9 mouse cellular contexts compared by ENCODE assay signal in genomic region chr5:90785659-90786588, GRCm38 (mm10). TPM values are rescaled to one million over a fixed set of nuclear protein-coding genes. Genes with fewer than 3 reads are reported as not detected.
DNase-seq lines count a peak whose midpoint lies in the region; ATAC-seq and TF ChIP-seq lines count a peak whose summit lies in the region.
"Had no signal": no experiment of that assay in that cellular context is flagged by ENCODE, and none has a peak within 500 bp of the region (broad histone marks: within the 10 kb centered on the region; RNA-seq: fewer than 3 reads in every experiment).

Gene Cxcl3, plus strand, starts transcription at chr5:90786103.

- TF ChIP-seq CTCF in bone marrow, adult 2 months (IDR thresholded peaks at IDR 0.05; ENCODE audit: control insufficient read depth, insufficient read depth, low read length): no peak
- peak; percentile 61 for TF ChIP-seq CTCF in stomach, postnatal 0 days (IDR thresholded peaks at IDR 0.05; ENCODE audit: low read depth)

- peak within 1 kb of the TSS; percentile 95 for H3K4me2 ChIP-seq in heart, embryonic 14.5 days (ENCODE audit: low read length)
- H3K4me2 ChIP-seq in stomach, postnatal 0 days (replicated peaks; ENCODE audit: low read depth): peak within 1 kb of the TSS; percentile 54

- TF ChIP-seq EP300 in stomach, postnatal 0 days (optimal IDR thresholded peaks at IDR 0.05): no peak

- H3K27me3 ChIP-seq in heart, embryonic 14.5 days (ENCODE audit: control insufficient read depth, insufficient read depth, low read length): no peaks in the 10 kb centered on the region
- no peaks in the 10 kb centered on the region for H3K27me3 ChIP-seq in stomach, postnatal 0 days (ENCODE audit: control insufficient read depth, insufficient read depth, low read length)

- H3K4me1 ChIP-seq in bone marrow, adult 2 months (ENCODE audit: control insufficient read depth, insufficient read depth, low read length): no peaks in the 10 kb centered on the region; the same call in none of the 2 replicates
- H3K4me1 ChIP-seq in heart, embryonic 14.5 days (ENCODE audit: control insufficient read depth in 2 of 2, insufficient read depth in 2 of 2, low read length in 2 of 2): no peaks in the 10 kb centered on the region
- no peaks in the 10 kb centered on the region for H3K4me1 ChIP-seq in stomach, postnatal 0 days (replicated peaks; ENCODE audit: control insufficient read depth, insufficient read depth)

- H3K27ac ChIP-seq in bone marrow, adult 2 months (ENCODE audit: control insufficient read depth, insufficient read depth, low read depth, low read length, poor library complexity): no peak within 1 kb of the TSS
- H3K27ac ChIP-seq in heart, embryonic 14.5 days (replicated peaks in 1 of 2; ENCODE audit: control insufficient read depth in 1 of 2, insufficient read depth in 1 of 2, low read depth in 2 of 2, low read length in 2 of 2): no peak within 1 kb of the TSS
- H3K27ac ChIP-seq in stomach, postnatal 0 days (replicated peaks): no peak within 1 kb of the TSS
- H3K27ac ChIP-seq: macrophage had no signal

- H3K36me3 ChIP-seq in heart, embryonic 14.5 days (ENCODE audit: control insufficient read depth, insufficient read depth, low read length): no peaks in the 10 kb centered on the region
- no peaks in the 10 kb centered on the region for H3K36me3 ChIP-seq in stomach, postnatal 0 days (ENCODE audit: control insufficient read depth, insufficient read depth, low read length)

- H3K9me3 ChIP-seq in heart, embryonic 14.5 days (ENCODE audit: control insufficient read depth, low read length): no peaks in the 10 kb centered on the region
- no peaks in the 10 kb centered on the region for H3K9me3 ChIP-seq in stomach, postnatal 0 days (ENCODE audit: control insufficient read depth, low read length)

- 27% methylated on average over 26 of the region's 26 CpGs for WGBS in bone marrow, adult 2 months
- WGBS in heart, embryonic 14.5 days: 15% methylated on average over 25 of the region's 26 CpGs
- WGBS in stomach, postnatal 0 days: 21% methylated on average over 22 of the region's 26 CpGs

- intact Hi-C loops in left cerebral cortex, postnatal 10 days (cut with DNase I): loop anchor here (5.0 kb wide), 1 partner anchor 124 kb away; no protein-coding TSS in a partner anchor

- DNase-seq in cerebellum, postnatal 10 days: peak; percentile 61 to 64
- no peak for DNase-seq in cerebellum, adult 11 months
- DNase-seq in kidney, postnatal 14 days: peak; percentile 71
- DNase-seq in stomach, postnatal 0 days (ENCODE audit: low spot score): peak; percentile 57
- no peak for DNase-seq in left cerebral cortex, postnatal 10 days (ENCODE audit: extremely low spot score in 1 of 2, low spot score in 2 of 2)

- TF ChIP-seq POLR2A in bone marrow, adult 2 months (IDR thresholded peaks at IDR 0.05; ENCODE audit: borderline replicate concordance, control insufficient read depth, low read depth, low read length): no peak

- ATAC-seq in heart, embryonic 14.5 days (ENCODE audit: insufficient number of reproducible peaks, insufficient read depth, low FRiP score, low read depth): peak; percentile 61
- ATAC-seq in megakaryocyte, adult 5-6 weeks (ENCODE audit: poor library complexity, severe bottlenecking): peak; percentile 38
- peak; percentile 59; the same call in 1 of the 2 replicates for ATAC-seq in stomach, postnatal 0 days (ENCODE audit: low FRiP score, low TSS enrichment)

- 0 out of 2 replicates have a peak within 1 kb of the TSS, but pooled peaks have one; percentile 34 for H3K9ac ChIP-seq in heart, embryonic 14.5 days (ENCODE audit: low read length)
- no peak within 1 kb of the TSS; the same call in 1 of the 2 replicates for H3K9ac ChIP-seq in stomach, postnatal 0 days (ENCODE audit: low read length)

- peak within 1 kb of the TSS; percentile 20 for H3K4me3 ChIP-seq in bone marrow, adult 2 months (replicated peaks; ENCODE audit: control insufficient read depth, low read depth, low read length)
- H3K4me3 ChIP-seq in heart, embryonic 14.5 days (ENCODE audit: control insufficient read depth in 1 of 2, insufficient read depth in 1 of 2, low read depth in 1 of 2, low read length in 2 of 2): peak within 1 kb of the TSS; percentile 36 to 39
- H3K4me3 ChIP-seq in stomach, postnatal 0 days (ENCODE audit: low read depth, low read length): 0 out of 2 replicates have a peak within 1 kb of the TSS, but pooled peaks have one; percentile 13

RNA-seq across cellular contexts. Expression of gene Cxcl3, which starts in this region (rescaled TPM):
- not detected in 2 replicates for polyA plus RNA-seq in bone marrow, adult 2 months (2011; ENCODE audit: insufficient read depth, insufficient read length, low replicate concordance, missing spikeins)
- not detected in 2 replicates for polyA plus RNA-seq in heart, embryonic 14.5 days (2014; fragmentation: Nextera tagmentation; extraction: Ambion mirVana)
- not detected in 2 replicates for total RNA-seq in megakaryocyte, adult 5-6 weeks (2015)
- total RNA-seq in megakaryocyte, adult 5-6 weeks (2017): not detected in 2 replicates
- polyA plus RNA-seq in stomach, postnatal 0 days (2015; fragmentation: Nextera tagmentation; extraction: Ambion mirVana): 0.05 and 0.10 TPM in 2 replicates
- total RNA-seq in left cerebral cortex, postnatal 10 days (2021): not detected

Comparison
In these comparisons a context has a peak if more than half of its experiments do, and no peak if none do; other contexts are left out.
1. DNase-seq: peak in cerebellum, postnatal 10 days (2 of 2) and kidney, postnatal 14 days (single experiment); none in cerebellum, adult 11 months (single experiment) and left cerebral cortex, postnatal 10 days (0 of 2).
2. Peak in ATAC-seq, H3K4me3 ChIP-seq, H3K9ac ChIP-seq and H3K4me2 ChIP-seq in heart, embryonic 14.5 days; RNA of the gene not detected or under 1 TPM.
3. Peak in ATAC-seq in megakaryocyte, adult 5-6 weeks; RNA of the gene not detected or under 1 TPM.
4. Peak in DNase-seq, ATAC-seq, H3K4me3 ChIP-seq and H3K4me2 ChIP-seq in stomach, postnatal 0 days; RNA of the gene not detected or under 1 TPM.
5. Peak in every context shown above with its lines, with median percentiles within 50 percentile points of each other: H3K4me3 ChIP-seq and ATAC-seq.